Mouse (Mus musculus): ENCODE measurements around the gene Sema4d.
"Not testable (repeated sequence)": the region's sequence is repeated elsewhere in the genome, so short reads cannot be mapped to it uniquely, and the experiment has no call there.

The Sema4d gene

DNA sequence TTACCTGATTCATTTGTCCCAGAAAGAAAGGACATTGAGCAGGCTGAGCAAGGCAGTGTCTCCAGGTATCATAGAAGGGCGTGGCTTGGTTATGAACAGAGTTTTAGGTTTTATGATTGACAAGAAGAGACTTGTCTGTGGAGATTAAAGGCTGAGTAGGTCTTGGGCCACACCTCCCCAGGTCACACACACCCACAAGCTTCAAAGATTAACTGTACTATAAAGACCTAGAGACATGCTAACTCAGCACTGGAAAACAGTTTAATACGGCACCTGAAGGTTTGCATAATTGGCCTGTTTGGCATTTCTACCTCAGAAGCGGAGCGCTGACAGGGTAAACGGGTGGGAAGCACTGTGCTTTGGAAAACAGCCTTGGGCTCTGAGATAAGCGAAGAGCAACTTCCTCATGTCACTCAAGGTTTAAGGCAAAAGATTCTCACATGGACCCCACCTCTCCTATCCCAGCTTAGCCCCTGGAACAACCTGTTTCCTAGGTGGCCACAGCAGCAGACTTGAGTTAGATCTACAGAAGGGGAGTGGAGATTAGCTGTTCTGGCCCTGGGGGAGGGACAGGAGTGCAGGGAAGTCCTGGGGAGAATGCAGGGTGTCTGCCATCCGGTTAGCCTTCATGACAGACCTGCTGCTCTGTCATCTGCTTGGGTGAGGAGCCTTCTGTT, 108.1 kb downstream of the Sema4d start:
- DNase-seq (ENCODE audit: extremely low read depth, low read depth), result peak; percentile 98

- DNase-seq (ENCODE audit: extremely low read depth, low read depth), result no peak
Observed at GRCm38 (mm10) chr13:51681634-51682033, 111.9 kb downstream of the Sema4d start.

- DNase-seq (ENCODE audit: extremely low read depth, low read depth), result no peak
Observed at GRCm38 (mm10) chr13:51681076-51681475, 112.5 kb downstream of the Sema4d start.

DNA sequence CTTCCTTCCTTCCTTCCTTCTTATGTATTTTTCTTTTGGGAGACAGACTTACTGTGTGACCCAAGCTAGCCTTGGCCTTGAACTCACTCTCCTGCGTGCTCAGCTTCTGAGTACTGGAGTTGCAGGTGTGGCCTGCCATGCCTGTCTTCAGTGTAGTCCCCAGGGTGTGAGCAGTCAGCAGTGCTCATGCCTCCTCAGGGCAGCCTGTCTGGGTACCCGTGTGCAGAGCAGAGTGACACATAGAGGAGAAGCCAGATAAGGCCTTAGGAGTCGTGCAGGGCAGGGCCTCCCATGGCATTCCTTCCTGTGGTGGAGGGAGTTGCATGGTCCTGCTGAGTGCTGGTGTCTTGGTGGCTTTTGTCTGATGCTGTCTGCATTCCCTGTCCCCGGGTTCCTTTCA, 114.2 kb downstream of the Sema4d start:
- DNase-seq (ENCODE audit: extremely low read depth, low read depth), result no peak

DNA sequence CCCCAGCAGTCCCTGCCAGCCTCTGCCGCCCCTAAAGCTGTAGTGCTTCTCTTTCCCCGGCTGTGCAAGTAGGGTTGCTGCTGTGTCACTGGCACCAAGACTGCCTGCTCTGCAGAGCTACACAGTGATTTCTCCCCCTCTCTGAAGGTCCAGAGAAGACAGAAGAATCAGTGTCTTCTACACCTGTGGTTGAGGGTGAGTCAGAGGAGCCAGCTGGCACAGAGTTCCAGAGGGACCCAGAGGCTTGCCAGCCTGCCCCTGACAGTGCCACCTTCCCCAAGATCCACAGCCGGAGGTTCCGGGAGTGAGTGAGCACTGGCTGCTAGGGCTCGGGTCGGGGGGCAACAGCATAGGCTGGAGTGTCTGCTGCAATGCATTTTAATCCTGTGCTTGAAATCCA, 114.9 kb downstream of the Sema4d start:
- DNase-seq (ENCODE audit: extremely low read depth, low read depth), result no peak

DNA sequence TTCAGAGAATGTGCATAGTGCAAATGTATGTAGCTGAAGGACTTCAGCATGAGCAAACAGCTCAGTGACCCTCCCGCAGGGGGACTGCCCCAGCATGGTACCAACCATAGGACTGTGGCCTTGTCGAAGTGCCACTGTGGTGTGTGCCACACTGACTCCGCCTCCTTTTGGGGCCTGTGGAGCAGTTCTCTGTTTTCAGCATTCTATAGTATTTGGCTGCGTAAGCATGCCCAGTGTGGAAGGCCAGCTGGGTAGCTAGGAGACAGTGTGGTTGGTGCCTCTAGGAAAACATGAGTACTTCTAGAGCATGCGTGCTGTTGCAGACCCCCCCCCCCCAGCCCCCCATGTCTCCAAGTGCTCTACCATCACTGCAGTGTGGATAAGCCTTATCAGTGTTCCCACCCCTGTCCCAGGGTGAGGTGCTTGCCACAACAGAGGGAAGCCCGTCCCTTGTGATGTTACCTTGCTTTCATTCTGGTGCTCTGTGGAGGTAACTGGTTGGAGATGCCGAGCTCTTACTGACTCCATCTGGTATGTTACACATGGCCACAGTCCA, 115.8 kb downstream of the Sema4d start:
- DNase-seq (ENCODE audit: extremely low read depth, low read depth), result peak; percentile 54

- DNase-seq (ENCODE audit: extremely low read depth, low read depth), result no peak
Observed at GRCm38 (mm10) chr13:51677041-51677440, 116.5 kb downstream of the Sema4d start.

GRCm38 (mm10) chr13:51676641-51677040, 116.9 kb downstream of the Sema4d start:
- DNase-seq (ENCODE audit: extremely low read depth, low read depth), result no peak

DNA sequence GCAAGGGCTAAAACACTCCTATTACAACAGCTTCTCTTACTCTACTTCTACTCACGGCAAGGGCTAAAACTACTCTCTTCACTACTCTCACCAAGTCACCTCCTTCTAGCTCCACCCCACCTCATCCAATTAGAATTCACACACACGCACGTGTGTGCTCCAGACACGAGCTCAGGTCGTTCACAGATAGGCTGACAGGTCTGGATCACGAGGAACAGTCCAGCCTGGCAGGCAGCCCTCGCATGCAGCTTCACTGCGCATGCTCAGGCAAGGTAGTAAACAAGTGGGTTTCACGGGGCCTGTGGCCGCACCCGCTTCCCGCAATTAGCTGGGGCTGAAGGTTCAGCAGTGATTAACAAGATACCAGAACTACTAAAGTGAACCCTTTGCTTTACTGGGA, 125.4 kb downstream of the Sema4d start:
- not testable (repeated sequence) for DNase-seq (ENCODE audit: extremely low read depth, low read depth)

DNA sequence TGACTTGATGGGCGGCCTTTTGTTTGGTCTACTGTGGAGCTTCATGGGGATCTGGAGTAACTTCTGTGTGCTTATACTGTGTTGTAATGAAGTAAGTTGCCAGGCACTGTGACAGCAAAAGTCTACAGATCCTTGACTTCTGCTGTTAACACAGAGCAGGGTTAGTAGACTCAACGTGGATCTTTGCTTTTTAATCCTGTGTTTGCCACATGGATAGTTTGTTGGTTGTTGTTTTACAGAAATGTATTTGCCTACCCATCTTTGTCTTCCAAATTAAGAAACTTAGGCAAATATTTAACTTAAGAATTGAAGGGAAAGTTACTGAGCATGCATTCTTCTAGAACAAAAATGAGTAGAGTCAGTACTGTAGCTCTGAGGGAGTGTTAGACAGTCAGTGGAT, 130.0 kb downstream of the Sema4d start:
- no peak for DNase-seq (ENCODE audit: extremely low read depth, low read depth)

DNA sequence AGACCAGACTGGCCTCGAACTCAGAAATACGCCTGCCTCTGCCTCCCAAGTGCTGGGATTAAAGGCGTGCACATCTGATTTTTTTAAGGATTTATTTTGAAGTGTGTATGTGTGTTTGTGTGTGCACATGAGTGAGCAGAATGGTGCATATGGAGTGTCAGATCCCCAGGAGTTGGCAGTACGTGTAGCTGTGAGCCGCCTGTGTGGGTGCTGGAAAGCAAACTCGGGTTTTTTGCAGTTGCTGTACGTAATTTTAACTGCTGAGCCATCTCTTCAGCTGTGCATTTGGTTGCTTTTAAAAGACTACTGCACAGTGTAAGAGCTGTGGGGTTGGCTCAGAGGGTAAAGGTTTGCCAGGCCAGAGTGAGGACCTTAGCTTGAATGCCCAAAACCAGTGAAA, 134.0 kb downstream of the Sema4d start:
- DNase-seq (ENCODE audit: extremely low read depth, low read depth), result no peak

DNA sequence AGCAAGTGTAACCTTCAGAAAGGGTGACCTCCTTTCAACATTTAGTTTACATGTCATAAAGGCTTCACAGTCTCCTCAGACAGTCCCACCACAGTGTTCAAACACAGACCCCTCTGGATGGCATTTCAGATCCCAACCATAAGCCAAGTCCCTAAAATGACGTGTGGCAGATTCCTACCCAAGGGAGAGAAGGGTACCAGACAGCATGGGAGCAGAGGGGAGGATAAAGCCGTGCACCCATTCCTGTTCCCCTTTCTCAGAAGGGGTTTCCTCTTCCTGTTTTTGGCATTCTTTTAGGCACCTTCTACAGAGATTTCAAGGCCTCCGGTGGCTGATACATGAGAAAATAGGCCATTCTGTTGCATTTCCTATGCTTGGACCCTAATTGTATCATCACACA, 135.5 kb downstream of the Sema4d start:
- DNase-seq (ENCODE audit: extremely low read depth, low read depth), result no peak

GRCm38 (mm10) chr13:51656516-51657235, 136.9 kb downstream of the Sema4d start:
- DNase-seq (ENCODE audit: extremely low read depth, low read depth), result no peak

DNA sequence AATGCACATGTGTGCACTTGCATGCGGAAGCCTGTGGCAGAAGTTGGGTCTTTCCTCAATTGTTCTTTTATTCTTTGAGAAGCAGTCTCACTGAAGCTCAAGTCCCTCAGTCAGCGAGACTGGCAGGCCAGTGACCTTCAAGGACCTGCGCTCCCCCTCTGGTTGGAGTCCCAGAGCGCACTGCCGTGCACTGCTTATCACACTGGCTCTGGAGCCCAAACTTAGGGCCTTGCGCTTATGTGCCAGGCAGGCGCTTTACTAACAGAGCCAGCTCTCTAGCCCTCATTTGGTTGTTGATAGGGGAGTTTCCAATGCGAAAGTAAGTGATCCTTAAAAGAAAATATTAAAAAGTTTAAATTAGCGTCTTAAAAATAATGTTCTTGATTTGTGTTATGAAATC, 139.6 kb downstream of the Sema4d start:
- DNase-seq (ENCODE audit: extremely low read depth, low read depth), result no peak

GRCm38 (mm10) chr13:51653159-51653558, 140.4 kb downstream of the Sema4d start:
- no peak for DNase-seq (ENCODE audit: extremely low read depth, low read depth)

- DNase-seq (ENCODE audit: extremely low read depth, low read depth), result peak; percentile 90
Observed at GRCm38 (mm10) chr13:51651408-51652064, 142.0 kb downstream of the Sema4d start, which contains the start of gene Secisbp2. Gene Secisbp2, plus strand, starts transcription at chr13:51651697.

- peak; percentile 51 for DNase-seq (ENCODE audit: extremely low read depth, low read depth)
Observed at GRCm38 (mm10) chr13:51649740-51650139, 143.8 kb downstream of the Sema4d start.

- DNase-seq (ENCODE audit: extremely low read depth, low read depth), result peak; percentile 57
Observed at GRCm38 (mm10) chr13:51648237-51648636, 145.3 kb downstream of the Sema4d start.

DNA sequence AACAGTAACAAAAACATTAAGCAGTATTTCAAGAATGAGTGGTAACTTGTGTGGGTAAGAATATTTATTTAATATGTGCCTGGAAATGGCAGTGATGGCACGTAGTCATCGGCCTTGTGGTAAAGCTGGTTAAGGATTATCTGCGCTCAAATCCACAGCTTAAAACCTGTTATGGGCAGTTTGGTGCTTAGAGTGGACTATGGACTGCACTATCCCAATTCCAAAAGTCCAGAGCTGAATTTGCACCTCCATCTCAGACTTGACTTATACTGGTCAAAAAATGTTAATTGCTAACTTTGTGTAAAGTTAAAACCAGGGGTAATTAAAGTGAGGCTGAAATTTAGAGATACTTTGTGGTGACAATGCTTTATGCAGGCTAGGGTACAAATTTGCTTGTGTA, 145.8 kb downstream of the Sema4d start:
- DNase-seq (ENCODE audit: extremely low read depth, low read depth), result no peak

- DNase-seq (ENCODE audit: extremely low read depth, low read depth), result no peak
Observed at GRCm38 (mm10) chr13:51646362-51647027, 147.1 kb downstream of the Sema4d start.

- peak; percentile 55 for DNase-seq (ENCODE audit: extremely low read depth, low read depth)
Observed at GRCm38 (mm10) chr13:51645872-51646271, 147.7 kb downstream of the Sema4d start.

All from MEL-GATA-1-ER (cell line).